Mouse (Mus musculus): ENCODE measurements around the gene Itga6.

GRCm38 (mm10) chr2:71874836-71875235 lies 129.4 kb downstream of the Itga6 start:
- TF ChIP-seq CTCF (IDR thresholded peaks at IDR 0.05; ENCODE audit: low read depth, low read length) (no peak), POLR2A (IDR thresholded peaks at IDR 0.05; ENCODE audit: borderline replicate concordance, low read depth, low read length) (no peak)
